Mouse (Mus musculus): ENCODE data around the gene Dip2a. TPM values are rescaled to one million over a fixed set of nuclear protein-coding genes. Genes with fewer than 3 reads are reported as not detected.

The Dip2a gene
- polyA plus RNA-seq, 1 experiment, result 2.1 TPM

- Histone ChIP-seq H3K4me3 (replicated peaks) (no peak overlapping the region), H3K36me3 (replicated peaks; ENCODE audit: low read length) (peaks cover 5% of the 10 kb centered on the region), H3K4me1 (peaks cover 33% of the 10 kb centered on the region), H3K9me3 (no peaks in the 10 kb centered on the region), H3K27me3 (replicated peaks) (no peaks in the 10 kb centered on the region)
- TF ChIP-seq FLI1 (IDR thresholded peaks at IDR 0.05; ENCODE audit: low read length) (no peak), GATA1 (IDR thresholded peaks at IDR 0.05; ENCODE audit: borderline replicate concordance, low read length) (no peak)
Measured at GRCm38 (mm10) chr10:76326304-76327006, 18.6 kb downstream of the Dip2a start.

- Histone ChIP-seq H3K27me3 (replicated peaks) (no peaks in the 10 kb centered on the region), H3K4me3 (replicated peaks) (no peak overlapping the region), H3K9me3 (peaks cover 8% of the 10 kb centered on the region), H3K4me1 (peaks cover 21% of the 10 kb centered on the region), H3K36me3 (replicated peaks; ENCODE audit: low read length) (peaks cover 49% of the 10 kb centered on the region)
- TF ChIP-seq FLI1 (IDR thresholded peaks at IDR 0.05; ENCODE audit: low read length) (no peak), GATA1 (IDR thresholded peaks at IDR 0.05; ENCODE audit: borderline replicate concordance, low read length) (no peak)
Measured at GRCm38 (mm10) chr10:76317623-76318022, 27.5 kb downstream of the Dip2a start.

GRCm38 (mm10) chr10:76316194-76316593, 28.9 kb downstream of the Dip2a start:
- no peak overlapping the region for H3K4me3 ChIP-seq (replicated peaks)
- no peaks in the 10 kb centered on the region for H3K27me3 ChIP-seq (replicated peaks)
- peaks cover 21% of the 10 kb centered on the region for H3K4me1 ChIP-seq
- H3K9me3 ChIP-seq, result peaks cover 13% of the 10 kb centered on the region
- no peak for TF ChIP-seq FLI1 (IDR thresholded peaks at IDR 0.05; ENCODE audit: low read length)
- no peak for TF ChIP-seq GATA1 (IDR thresholded peaks at IDR 0.05; ENCODE audit: borderline replicate concordance, low read length)
- H3K36me3 ChIP-seq (replicated peaks; ENCODE audit: low read length), result peaks cover 50% of the 10 kb centered on the region

- Histone ChIP-seq H3K4me1 (peaks cover 44% of the 10 kb centered on the region), H3K36me3 (replicated peaks; ENCODE audit: low read length) (peaks cover 38% of the 10 kb centered on the region), H3K4me3 (replicated peaks) (peak overlapping the region; percentile 60), H3K9me3 (no peaks in the 10 kb centered on the region), H3K27me3 (replicated peaks) (no peaks in the 10 kb centered on the region)
- TF ChIP-seq FLI1 (IDR thresholded peaks at IDR 0.05; ENCODE audit: low read length) (no peak), GATA1 (IDR thresholded peaks at IDR 0.05; ENCODE audit: borderline replicate concordance, low read length) (no peak)
Measured at GRCm38 (mm10) chr10:76306738-76307137, 38.4 kb downstream of the Dip2a start.

GRCm38 (mm10) chr10:76300133-76300532, 45.0 kb downstream of the Dip2a start:
- no peaks in the 10 kb centered on the region for H3K9me3 ChIP-seq
- TF ChIP-seq GATA1 (IDR thresholded peaks at IDR 0.05; ENCODE audit: borderline replicate concordance, low read length) (no peak), FLI1 (IDR thresholded peaks at IDR 0.05; ENCODE audit: low read length) (no peak)
- no peaks in the 10 kb centered on the region for H3K27me3 ChIP-seq (replicated peaks)
- H3K36me3 ChIP-seq (replicated peaks; ENCODE audit: low read length), result peaks cover 63% of the 10 kb centered on the region
- peaks cover 4% of the 10 kb centered on the region; the same call in 1 of the 2 replicates for H3K4me1 ChIP-seq
- H3K4me3 ChIP-seq (replicated peaks), result no peak overlapping the region

- peaks cover 82% of the 10 kb centered on the region for H3K36me3 ChIP-seq (replicated peaks; ENCODE audit: low read length)
- TF ChIP-seq FLI1 (IDR thresholded peaks at IDR 0.05; ENCODE audit: low read length) (no peak), GATA1 (IDR thresholded peaks at IDR 0.05; ENCODE audit: borderline replicate concordance, low read length) (no peak)
- no peak overlapping the region for H3K4me3 ChIP-seq (replicated peaks)
- H3K27me3 ChIP-seq (replicated peaks), result no peaks in the 10 kb centered on the region
- peaks cover 15% of the 10 kb centered on the region for H3K4me1 ChIP-seq
- H3K9me3 ChIP-seq, result no peaks in the 10 kb centered on the region
Measured at GRCm38 (mm10) chr10:76293222-76293621, 51.9 kb downstream of the Dip2a start.

- TF ChIP-seq FLI1 (IDR thresholded peaks at IDR 0.05; ENCODE audit: low read length), result no peak
- no peak for TF ChIP-seq GATA1 (IDR thresholded peaks at IDR 0.05; ENCODE audit: borderline replicate concordance, low read length)
- no peaks in the 10 kb centered on the region for H3K27me3 ChIP-seq (replicated peaks)
- H3K9me3 ChIP-seq, result no peaks in the 10 kb centered on the region
- peaks cover 77% of the 10 kb centered on the region for H3K36me3 ChIP-seq (replicated peaks; ENCODE audit: low read length)
- no peak overlapping the region for H3K4me3 ChIP-seq (replicated peaks)
- peaks cover 15% of the 10 kb centered on the region for H3K4me1 ChIP-seq
Measured at GRCm38 (mm10) chr10:76289936-76290671, 55.0 kb downstream of the Dip2a start.

GRCm38 (mm10) chr10:76289052-76289451, 56.0 kb downstream of the Dip2a start:
- H3K9me3 ChIP-seq, result no peaks in the 10 kb centered on the region
- no peaks in the 10 kb centered on the region for H3K27me3 ChIP-seq (replicated peaks)
- TF ChIP-seq FLI1 (IDR thresholded peaks at IDR 0.05; ENCODE audit: low read length) (no peak), GATA1 (IDR thresholded peaks at IDR 0.05; ENCODE audit: borderline replicate concordance, low read length) (no peak)
- peaks cover 75% of the 10 kb centered on the region for H3K36me3 ChIP-seq (replicated peaks; ENCODE audit: low read length)
- no peak overlapping the region for H3K4me3 ChIP-seq (replicated peaks)
- peaks cover 15% of the 10 kb centered on the region for H3K4me1 ChIP-seq

- Histone ChIP-seq H3K27me3 (replicated peaks) (no peaks in the 10 kb centered on the region), H3K36me3 (replicated peaks; ENCODE audit: low read length) (peaks cover 74% of the 10 kb centered on the region)
- TF ChIP-seq GATA1 (IDR thresholded peaks at IDR 0.05; ENCODE audit: borderline replicate concordance, low read length) (no peak), FLI1 (IDR thresholded peaks at IDR 0.05; ENCODE audit: low read length) (no peak)
Measured at GRCm38 (mm10) chr10:76288268-76288993, 56.7 kb downstream of the Dip2a start.

More at GRCm38 (mm10) chr10:76288268-76288993, 56.7 kb downstream of the Dip2a start:
- Histone ChIP-seq H3K4me3 (replicated peaks) (no peak overlapping the region), H3K4me1 (peaks cover 10% of the 10 kb centered on the region), H3K9me3 (no peaks in the 10 kb centered on the region)

All from megakaryocyte, embryonic 14.5 days (primary cell).